Mouse (Mus musculus) R1 (cell line): ENCODE measurements around the gene Kcnb1.

ENCODE experiments used
- DNase-seq: peaks from one replicate; pipeline ENCODE4 v3.0.0-alpha.2; 2018; ENCODE audit warnings: low read depth, low spot score

The Kcnb1 gene

GRCm38 (mm10) chr2:167080387-167080786, 109.6 kb downstream of the Kcnb1 start:
- no peak for DNase-seq

- DNase-seq: no peak
These were observed 110.3 kb downstream of the Kcnb1 start for GRCm38 (mm10) chr2:167079535-167080257.

- no peak for DNase-seq
These were observed 110.9 kb downstream of the Kcnb1 start for GRCm38 (mm10) chr2:167078931-167079495.

- peak; percentile 69 for DNase-seq
These were observed 111.5 kb downstream of the Kcnb1 start for GRCm38 (mm10) chr2:167078486-167078885.

GRCm38 (mm10) chr2:167077199-167077962, 112.6 kb downstream of the Kcnb1 start:
- no peak for DNase-seq

GRCm38 (mm10) chr2:167076759-167077158, 113.2 kb downstream of the Kcnb1 start:
- peak; percentile 67 for DNase-seq

- DNase-seq: no peak
These were observed 113.6 kb downstream of the Kcnb1 start for GRCm38 (mm10) chr2:167076352-167076751.

- DNase-seq: peak; percentile 43
These were observed 115.4 kb downstream of the Kcnb1 start for GRCm38 (mm10) chr2:167074587-167074986.

- DNase-seq: peak; percentile 98
These were observed 118.0 kb downstream of the Kcnb1 start for GRCm38 (mm10) chr2:167071641-167072601.

- DNase-seq: peak; percentile 52
These were observed 118.7 kb downstream of the Kcnb1 start for GRCm38 (mm10) chr2:167071266-167071640.

GRCm38 (mm10) chr2:167070341-167070740, 119.6 kb downstream of the Kcnb1 start:
- no peak for DNase-seq

- DNase-seq: no peak
These were observed 122.4 kb downstream of the Kcnb1 start for GRCm38 (mm10) chr2:167067575-167067974.

- DNase-seq: peak; percentile 82
These were observed 123.1 kb downstream of the Kcnb1 start for GRCm38 (mm10) chr2:167066528-167067516.

- peak; percentile 69 for DNase-seq
These were observed 123.9 kb downstream of the Kcnb1 start for GRCm38 (mm10) chr2:167066031-167066430.

- DNase-seq: peak; percentile 69
These were observed 125.2 kb downstream of the Kcnb1 start for GRCm38 (mm10) chr2:167064601-167065295.

GRCm38 (mm10) chr2:167063906-167064496, 126.0 kb downstream of the Kcnb1 start:
- DNase-seq: peak; percentile 41

- peak; percentile 96 for DNase-seq
These were observed 126.7 kb downstream of the Kcnb1 start, which contains the start of gene Znfx1 for GRCm38 (mm10) chr2:167062965-167063880. Gene Znfx1, minus strand, starts transcription at chr2:167063015.

GRCm38 (mm10) chr2:167062497-167062911, 127.5 kb downstream of the Kcnb1 start:
- peak; percentile 92 for DNase-seq
